Mouse (Mus musculus) midbrain, embryonic 16.5 days (tissue): Measurements from ENCODE around the gene Ksr2. TPM values are rescaled to one million over a fixed set of nuclear protein-coding genes. Genes with fewer than 3 reads are reported as not detected.

Source experiments
- ATAC-seq: fragments of 200-750 bp; cut with Nextera tagmentation; 2 replicates; pipeline ENCODE4 v1.8.0; 2017; ENCODE audit warnings: moderate TSS enrichment
- H3K27ac ChIP-seq: fragments of 300-500 bp; sonication (generic); 2 replicates; pipeline ENCODE4 v1.5.1; 2014; ENCODE audit warnings: mild to moderate bottlenecking, low read length, mixed read lengths
- H3K27me3 ChIP-seq: fragments of 300-500 bp; sonication (generic); 2 replicates; pipeline ENCODE4 v1.6.1; 2014; ENCODE audit warnings: low read depth, low read length, mixed read lengths; ENCODE audit not compliant: control insufficient read depth, insufficient read depth
- H3K36me3 ChIP-seq: fragments of 300-500 bp; sonication (generic); 2 replicates; pipeline ENCODE4 v1.6.1; 2014; ENCODE audit warnings: mild to moderate bottlenecking, low read length, moderate library complexity, mixed read lengths; ENCODE audit not compliant: control insufficient read depth, insufficient read depth
- H3K4me1 ChIP-seq: fragments of 300-500 bp; sonication (generic); 2 replicates; pipeline ENCODE4 v1.6.1; 2014; ENCODE audit warnings: mild to moderate bottlenecking, low read length, mixed read lengths; ENCODE audit not compliant: control insufficient read depth, insufficient read depth
- H3K4me2 ChIP-seq: fragments of 300-500 bp; sonication (generic); 2 replicates; pipeline ENCODE4 v1.6.1; 2014; ENCODE audit warnings: mild to moderate bottlenecking, low read length, mixed read lengths
- H3K4me3 ChIP-seq: fragments of 300-500 bp; sonication (generic); 2 replicates; pipeline ENCODE4 v1.5.1; 2014; ENCODE audit warnings: low read depth, mild to moderate bottlenecking, low read length, moderate library complexity, mixed read lengths
- H3K9ac ChIP-seq: fragments of 300-500 bp; sonication (generic); 2 replicates; pipeline ENCODE4 v1.6.1; 2014; ENCODE audit warnings: low read depth, low read length, mixed read lengths
- H3K9me3 ChIP-seq: fragments of 300-500 bp; sonication (generic); replicated peaks from 2 replicates; pipeline ENCODE4 v1.6.1; 2014; ENCODE audit warnings: mild to moderate bottlenecking, low read length, mixed read lengths; ENCODE audit not compliant: control insufficient read depth, poor library complexity, severe bottlenecking
- WGBS: fragments of 180-500 bp; shearing (Covaris S2); extraction: QIAGEN DNeasy Blood & Tissue Kit; methylation state at CpG from one replicate; pipeline ENCODE4 v1.1.7; 2014; 5-methylcytosine and 5-hydroxymethylcytosine counted together
- polyA plus RNA-seq: library from polyadenylated mRNA; unstranded; fragments of >200 nt; fragmentation: Nextera tagmentation; extraction: Ambion mirVana; gene quantifications from 2 replicates; pipeline ENCODE4 v1.2.1, GENCODE M21; 2015

Ksr2 gene
- polyA plus RNA-seq, 1 experiment from 2014 or later = 7.5 TPM

DNA sequence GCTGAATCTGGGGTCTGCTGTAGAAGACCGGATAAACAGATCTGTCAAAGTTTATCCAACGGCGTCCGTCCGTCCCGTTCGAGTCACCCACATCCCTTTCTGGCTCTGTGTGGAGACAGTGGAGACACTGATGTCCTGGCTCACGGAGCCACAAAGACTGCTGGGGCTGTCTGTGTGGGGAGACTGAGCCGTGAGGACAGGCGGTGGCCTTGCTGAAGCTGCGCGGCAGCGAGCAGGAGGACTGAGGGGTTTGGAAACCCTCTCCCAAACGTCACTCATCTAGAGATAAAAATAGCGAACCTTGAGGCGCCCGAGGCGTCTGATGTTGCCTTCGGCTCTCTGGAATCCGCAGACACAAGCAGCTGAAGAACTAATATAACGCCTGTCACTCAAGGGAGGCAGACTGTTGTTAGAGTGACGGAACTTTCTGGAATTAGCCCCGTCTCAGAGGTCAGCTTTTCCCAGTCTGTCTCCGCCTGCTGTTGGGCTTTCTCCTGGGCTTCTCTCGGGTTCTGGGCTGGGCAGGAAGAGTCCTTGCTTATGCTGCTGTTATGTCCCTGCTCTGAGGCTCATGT is 133.0 kb downstream of the Ksr2 start:
- WGBS = 74% methylated on average over 25 of the region's 25 CpGs
- Histone ChIP-seq H3K4me1 (peaks cover 5% of the 10 kb centered on the region; the same call in 1 of the 2 replicates), H3K27me3 (no peaks in the 10 kb centered on the region), H3K4me2 (no peak overlapping the region), H3K36me3 (peaks cover 4% of the 10 kb centered on the region; the same call in 1 of the 2 replicates), H3K4me3 (no peak overlapping the region), H3K27ac (no peak overlapping the region), H3K9me3 (peaks cover 2% of the 10 kb centered on the region; the same call in 1 of the 2 replicates), H3K9ac (no peak overlapping the region)
- no peak; the same call in 1 of the 2 replicates for ATAC-seq

- H3K9me3 ChIP-seq = no peaks in the 10 kb centered on the region
- H3K4me1 ChIP-seq = peaks cover 5% of the 10 kb centered on the region; the same call in 1 of the 2 replicates
- ATAC-seq = no peak
- H3K27me3 ChIP-seq = no peaks in the 10 kb centered on the region
- H3K36me3 ChIP-seq = no peaks in the 10 kb centered on the region; the same call in 1 of the 2 replicates
- no peak overlapping the region for H3K4me2 ChIP-seq
- 45% methylated on average over 9 of the region's 9 CpGs for WGBS
- no peak overlapping the region for H3K9ac ChIP-seq
- H3K27ac ChIP-seq = peak overlapping the region; percentile 33
- H3K4me3 ChIP-seq = no peak overlapping the region
Measured at GRCm38 (mm10) chr5:117550992-117551391, 137.2 kb downstream of the Ksr2 start.

GRCm38 (mm10) chr5:117552096-117552495 is 138.3 kb downstream of the Ksr2 start:
- Histone ChIP-seq H3K4me1 (peaks cover 3% of the 10 kb centered on the region; the same call in 1 of the 2 replicates), H3K9ac (no peak overlapping the region), H3K4me3 (no peak overlapping the region), H3K27me3 (no peaks in the 10 kb centered on the region), H3K27ac (no peak overlapping the region), H3K4me2 (no peak overlapping the region), H3K36me3 (no peaks in the 10 kb centered on the region; the same call in 1 of the 2 replicates), H3K9me3 (no peaks in the 10 kb centered on the region)
- WGBS = 88% methylated on average over 8 of the region's 8 CpGs
- ATAC-seq = no peak

DNA sequence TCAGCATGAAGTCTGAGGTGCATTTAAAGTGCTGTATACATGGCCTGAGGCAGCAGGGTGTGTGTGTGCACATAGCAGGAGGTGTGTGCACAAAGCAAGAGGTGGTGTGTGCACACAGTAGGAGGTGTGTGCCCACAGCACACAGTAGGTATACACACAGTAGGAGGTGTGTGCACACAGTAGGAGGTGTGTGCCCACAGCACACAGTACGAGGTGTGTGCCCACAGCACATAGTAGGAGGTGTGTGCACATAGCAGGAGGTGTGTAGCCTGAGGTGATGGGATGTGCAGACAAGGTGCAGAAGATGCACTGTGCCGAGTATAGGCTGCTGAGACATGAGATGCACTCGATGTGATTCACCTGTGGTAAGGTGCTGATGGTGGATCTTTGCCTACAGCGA is 140.7 kb downstream of the Ksr2 start:
- H3K36me3 ChIP-seq = no peaks in the 10 kb centered on the region
- no peak overlapping the region for H3K4me2 ChIP-seq
- WGBS = 86% methylated on average over 4 of the region's 4 CpGs
- H3K27me3 ChIP-seq = no peaks in the 10 kb centered on the region
- no peak overlapping the region for H3K27ac ChIP-seq
- no peak overlapping the region for H3K4me3 ChIP-seq
- H3K9ac ChIP-seq = no peak overlapping the region
- no peaks in the 10 kb centered on the region for H3K9me3 ChIP-seq
- no peak for ATAC-seq
- H3K4me1 ChIP-seq = peaks cover 3% of the 10 kb centered on the region; the same call in 1 of the 2 replicates

- ATAC-seq = no peak
- Histone ChIP-seq H3K4me3 (no peak overlapping the region), H3K27me3 (no peaks in the 10 kb centered on the region), H3K4me1 (peaks cover 2% of the 10 kb centered on the region; the same call in 1 of the 2 replicates), H3K9me3 (no peaks in the 10 kb centered on the region), H3K27ac (no peak overlapping the region), H3K9ac (no peak overlapping the region), H3K4me2 (no peak overlapping the region), H3K36me3 (no peaks in the 10 kb centered on the region)
- 66% methylated on average over 9 of the region's 9 CpGs for WGBS
Measured at GRCm38 (mm10) chr5:117556570-117556969, 142.8 kb downstream of the Ksr2 start.

DNA sequence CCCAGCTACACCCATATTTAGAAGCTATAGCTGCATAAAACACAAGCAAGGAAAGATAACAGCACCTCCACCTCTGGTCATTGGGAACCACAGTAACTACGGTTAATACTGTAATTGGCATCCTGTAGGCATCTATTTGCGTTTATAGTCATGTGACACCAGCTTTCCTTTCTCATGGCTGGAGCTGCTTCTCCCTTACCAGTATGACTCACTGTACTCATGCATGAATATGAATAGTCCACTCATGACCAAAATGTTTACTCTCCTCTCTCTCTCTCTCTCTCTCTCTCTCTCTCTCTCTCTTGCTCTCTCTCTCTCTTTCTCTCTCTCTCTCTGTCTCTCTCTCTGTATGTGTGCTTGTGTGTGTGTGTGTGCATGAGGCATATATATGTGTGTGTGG is 147.3 kb downstream of the Ksr2 start:
- no peaks in the 10 kb centered on the region for H3K9me3 ChIP-seq
- H3K4me1 ChIP-seq = peaks cover 2% of the 10 kb centered on the region
- WGBS = 93% methylated on average over 2 of the region's 2 CpGs
- H3K4me2 ChIP-seq = no peak overlapping the region
- H3K9ac ChIP-seq = no peak overlapping the region
- no peaks in the 10 kb centered on the region for H3K27me3 ChIP-seq
- no peak overlapping the region for H3K4me3 ChIP-seq
- H3K36me3 ChIP-seq = peaks cover 2% of the 10 kb centered on the region; the same call in 1 of the 2 replicates
- H3K27ac ChIP-seq = no peak overlapping the region
- ATAC-seq = no peak

DNA sequence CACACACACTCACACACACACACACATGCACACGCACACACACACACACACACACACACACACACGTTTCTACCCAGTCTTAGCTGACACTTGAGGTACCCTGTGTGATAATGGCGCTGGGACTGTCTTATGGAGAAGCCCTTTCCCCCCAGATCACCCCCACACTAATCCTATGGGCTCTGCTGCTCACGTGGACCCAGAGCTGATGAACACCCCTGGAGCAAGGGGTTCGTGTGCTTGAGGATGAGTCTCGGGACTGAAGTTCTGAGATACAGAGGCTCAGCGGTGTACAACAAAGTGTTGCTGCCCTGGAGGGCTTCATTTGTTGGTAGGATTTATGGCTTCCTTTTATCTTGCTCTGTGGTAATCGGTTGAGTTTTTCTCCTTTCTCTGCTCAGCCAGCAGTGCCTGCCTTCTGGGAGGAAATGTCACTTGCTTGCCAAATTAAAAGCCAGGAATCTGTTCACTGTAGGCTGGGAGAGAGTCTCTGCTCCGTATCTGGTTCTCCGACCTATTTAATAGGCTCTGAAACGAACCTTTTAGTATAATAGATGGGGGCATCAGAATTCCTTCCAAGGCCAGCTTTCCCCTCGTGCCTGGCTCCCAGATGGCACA is 152.4 kb downstream of the Ksr2 start:
- Histone ChIP-seq H3K36me3 (peaks cover 2% of the 10 kb centered on the region; the same call in 1 of the 2 replicates), H3K4me3 (no peak overlapping the region), H3K9me3 (no peaks in the 10 kb centered on the region), H3K4me2 (no peak overlapping the region), H3K27ac (peak overlapping the region; percentile 74), H3K4me1 (peaks cover 9% of the 10 kb centered on the region), H3K27me3 (no peaks in the 10 kb centered on the region), H3K9ac (no peak overlapping the region)
- peak; percentile 73 for ATAC-seq
- 41% methylated on average over 12 of the region's 12 CpGs for WGBS

GRCm38 (mm10) chr5:117569190-117569795 is 155.5 kb downstream of the Ksr2 start:
- H3K36me3 ChIP-seq = no peaks in the 10 kb centered on the region; the same call in 1 of the 2 replicates
- no peaks in the 10 kb centered on the region for H3K9me3 ChIP-seq
- H3K9ac ChIP-seq = no peak overlapping the region
- no peak overlapping the region for H3K4me3 ChIP-seq
- ATAC-seq = no peak
- 90% methylated on average over 6 of the region's 6 CpGs for WGBS
- no peak overlapping the region for H3K27ac ChIP-seq
- H3K4me2 ChIP-seq = no peak overlapping the region
- no peaks in the 10 kb centered on the region for H3K27me3 ChIP-seq
- H3K4me1 ChIP-seq = peaks cover 9% of the 10 kb centered on the region

DNA sequence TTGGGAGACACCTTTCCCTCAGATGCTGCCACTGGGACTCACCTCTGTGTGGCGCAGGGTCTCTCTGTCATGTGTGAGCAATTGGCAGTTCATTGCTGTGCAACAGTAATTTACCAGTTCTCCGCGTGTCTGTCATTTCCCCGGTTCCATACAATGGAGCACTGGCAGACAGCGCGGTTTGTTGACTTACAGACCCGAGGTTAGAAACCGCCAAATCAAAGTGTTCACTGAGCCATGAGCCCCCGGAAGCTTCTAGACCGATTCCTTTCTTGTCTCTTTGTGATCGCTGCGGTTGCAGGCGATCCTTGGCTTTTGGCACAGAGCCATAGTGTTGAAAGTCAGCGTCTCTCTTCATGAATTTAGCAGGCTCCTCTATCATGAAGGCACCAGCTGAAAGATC is 158.6 kb downstream of the Ksr2 start:
- ATAC-seq = peak; percentile 39; the same call in 1 of the 2 replicates
- Histone ChIP-seq H3K27me3 (no peaks in the 10 kb centered on the region), H3K36me3 (peaks cover 3% of the 10 kb centered on the region; the same call in 1 of the 2 replicates), H3K9ac (no peak overlapping the region), H3K4me1 (no peaks in the 10 kb centered on the region), H3K4me2 (0 out of 2 replicates have a peak overlapping the region, but pooled peaks have one; percentile 13), H3K27ac (peak overlapping the region; percentile 35; the same call in 1 of the 2 replicates), H3K4me3 (no peak overlapping the region), H3K9me3 (no peaks in the 10 kb centered on the region)
- WGBS = 60% methylated on average over 14 of the region's 14 CpGs
